Mouse (Mus musculus) heart, embryonic 14.5 days (tissue): ENCODE measurements at regions not wholly inside any gene's neighbourhood (a gene's known extent, or its start where the extent isn't known, plus 50 kb on each side); places are given as distances from the start of the nearest gene placed in this dataset.

ENCODE experiments used
- ATAC-seq: fragments of 200-750 bp; cut with Nextera tagmentation; 2 replicates; pipeline ENCODE4 v1.8.0; 2017; ENCODE audit warnings: low read depth, moderate TSS enrichment; ENCODE audit not compliant: insufficient number of reproducible peaks, insufficient read depth, low FRiP score
- H3K27ac ChIP-seq, 2 experiments: fragments of 200-500 bp in 1 of 2; fragments of 300-500 bp in 1 of 2; sonication (generic) in 1 of 2; replicated peaks in 1 of 2; 2 replicates each; pipeline ENCODE4 v1.5.1; 2012 to 2014; ENCODE audit warnings: low read depth in 2 of 2, low read length in 2 of 2, control low read depth in 1 of 2, mild to moderate bottlenecking in 1 of 2, mixed read lengths in 1 of 2; ENCODE audit not compliant: control insufficient read depth in 1 of 2, insufficient read depth in 1 of 2
- H3K27me3 ChIP-seq: fragments of 300-500 bp; sonication (generic); 2 replicates; pipeline ENCODE4 v1.6.1; 2014; ENCODE audit warnings: mild to moderate bottlenecking, low read length, control low read depth; ENCODE audit not compliant: control insufficient read depth, insufficient read depth
- H3K36me3 ChIP-seq: fragments of 300-500 bp; sonication (generic); 2 replicates; pipeline ENCODE4 v1.6.1; 2014; ENCODE audit warnings: mild to moderate bottlenecking, control low read depth, low read length, mixed read lengths; ENCODE audit not compliant: control insufficient read depth, insufficient read depth
- H3K4me1 ChIP-seq, 2 experiments: fragments of 200-500 bp in 1 of 2; fragments of 300-500 bp in 1 of 2; sonication (generic) in 1 of 2; 2 replicates each; pipeline ENCODE4 v1.6.1; 2012 to 2014; ENCODE audit warnings: low read length in 2 of 2, control low read depth in 1 of 2, mixed read lengths in 1 of 2; ENCODE audit not compliant: control insufficient read depth in 2 of 2, insufficient read depth in 2 of 2
- H3K4me2 ChIP-seq: fragments of 300-500 bp; sonication (generic); 2 replicates; pipeline ENCODE4 v1.6.1; 2014; ENCODE audit warnings: mild to moderate bottlenecking, low read length
- H3K4me3 ChIP-seq, 2 experiments: fragments of 200-500 bp in 1 of 2; fragments of 300-500 bp in 1 of 2; sonication (generic) in 1 of 2; 2 replicates each; pipeline ENCODE4 v1.5.1; 2012 to 2014; ENCODE audit warnings: low read length in 2 of 2, mild to moderate bottlenecking in 2 of 2, control low read depth in 1 of 2, low read depth in 1 of 2, moderate library complexity in 1 of 2; ENCODE audit not compliant: control insufficient read depth in 1 of 2, insufficient read depth in 1 of 2
- H3K9ac ChIP-seq: fragments of 300-500 bp; sonication (generic); 2 replicates; pipeline ENCODE4 v1.6.1; 2014; ENCODE audit warnings: mild to moderate bottlenecking, low read length
- H3K9me3 ChIP-seq: fragments of 300-500 bp; sonication (generic); 2 replicates; pipeline ENCODE4 v1.6.1; 2016; ENCODE audit warnings: low read length, control low read depth; ENCODE audit not compliant: control insufficient read depth
- WGBS: fragments of 180-500 bp; shearing (Covaris S2); extraction: QIAGEN DNeasy Blood & Tissue Kit; methylation state at CpG from one replicate; pipeline ENCODE4 v1.1.7; 2014; 5-methylcytosine and 5-hydroxymethylcytosine counted together

DNA sequence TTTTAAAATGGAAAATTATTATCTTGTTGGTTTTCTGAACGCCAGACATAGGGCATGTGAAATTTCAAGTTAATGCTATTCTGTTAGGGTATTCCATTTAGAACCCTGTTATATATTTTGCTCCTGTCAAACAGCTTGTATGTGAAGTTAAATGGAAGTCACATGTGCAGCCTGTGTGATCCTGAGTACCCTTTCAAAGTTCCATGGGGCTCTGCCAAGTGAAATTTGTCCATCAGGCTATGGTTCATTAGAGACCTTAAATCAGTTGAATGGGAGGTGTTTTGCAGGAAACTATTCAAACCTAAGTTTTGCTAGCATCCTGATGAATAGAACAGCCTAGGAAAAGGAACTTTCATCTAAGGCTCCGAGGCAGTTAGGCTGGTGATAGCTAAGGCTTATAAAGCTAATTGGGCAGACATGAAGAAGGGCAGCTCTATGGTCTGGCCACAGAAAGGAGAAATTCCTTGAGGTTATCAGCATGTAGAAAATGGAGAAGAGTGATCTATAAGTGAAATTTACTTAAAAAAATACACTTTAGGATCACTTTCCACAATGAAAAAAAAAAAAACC lies 1180.2 kb upstream of the Zeb2 start:
- H3K4me1 ChIP-seq: no peaks in the 10 kb centered on the region
- no peak for ATAC-seq
- no peaks in the 10 kb centered on the region for H3K36me3 ChIP-seq
- no peak overlapping the region for H3K4me2 ChIP-seq
- H3K27ac ChIP-seq: no peak overlapping the region
- WGBS: 66% methylated on average over 2 of the region's 2 CpGs
- no peaks in the 10 kb centered on the region for H3K27me3 ChIP-seq
- no peak overlapping the region for H3K4me3 ChIP-seq
- H3K9me3 ChIP-seq: no peaks in the 10 kb centered on the region
- no peak overlapping the region for H3K9ac ChIP-seq

DNA sequence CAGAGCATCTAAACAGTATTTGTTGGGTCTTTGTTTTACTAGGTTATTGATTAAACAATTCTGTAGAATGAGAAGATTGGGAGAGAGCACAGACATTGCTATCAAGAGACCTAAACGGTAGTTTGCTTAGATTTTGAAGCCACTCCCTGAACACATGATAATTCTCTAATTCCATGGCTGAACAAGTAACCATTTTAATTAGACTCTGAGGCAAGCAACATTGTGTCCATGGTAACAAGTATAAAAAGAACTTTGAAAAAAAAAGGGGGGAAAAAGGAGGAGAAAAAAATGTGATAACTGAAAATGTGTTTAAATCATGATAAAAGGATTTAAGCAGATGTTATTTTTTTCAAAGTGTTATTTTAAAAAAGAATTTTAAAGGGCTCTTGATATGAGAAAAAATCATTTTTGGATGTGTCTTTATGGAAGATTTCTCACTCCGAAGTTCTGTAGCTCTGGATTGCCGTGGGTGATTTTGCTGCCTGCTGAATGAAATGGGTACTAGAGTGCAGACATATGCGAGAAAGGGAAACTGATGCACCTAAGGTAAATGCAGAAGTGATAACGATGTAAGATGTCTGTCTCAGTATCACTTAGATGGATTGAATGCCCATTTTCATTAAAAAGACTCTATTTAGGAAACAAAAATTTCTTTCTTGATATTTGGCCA lies 1166.9 kb upstream of the Zeb2 start:
- Histone ChIP-seq H3K4me3 (no peak overlapping the region), H3K9me3 (no peaks in the 10 kb centered on the region), H3K27me3 (no peaks in the 10 kb centered on the region), H3K27ac (no peak overlapping the region), H3K4me2 (no peak overlapping the region), H3K36me3 (no peaks in the 10 kb centered on the region), H3K4me1 (no peaks in the 10 kb centered on the region), H3K9ac (no peak overlapping the region)
- ATAC-seq: no peak
- WGBS: 79% methylated on average over 5 of the region's 5 CpGs

DNA sequence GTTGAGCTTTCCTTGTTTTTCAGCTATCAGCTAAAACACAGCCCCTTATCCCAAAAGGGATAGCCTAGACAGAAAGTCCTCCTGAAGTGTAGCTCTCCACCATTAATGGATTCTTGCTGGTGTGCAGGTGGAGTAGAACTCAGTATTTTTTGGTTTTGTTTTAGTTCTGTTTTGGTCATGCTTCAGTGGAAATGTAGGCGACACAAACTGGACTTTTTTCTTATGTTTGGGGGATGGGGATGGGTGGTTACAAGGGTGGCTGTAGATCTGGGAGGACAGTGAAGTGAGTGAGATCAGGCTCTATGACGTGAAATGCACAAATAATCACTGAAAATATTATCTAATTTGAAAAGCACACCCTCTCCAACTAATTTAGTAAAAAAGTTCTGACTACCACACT lies 1163.6 kb upstream of the Zeb2 start:
- no peaks in the 10 kb centered on the region for H3K9me3 ChIP-seq
- no peak overlapping the region for H3K9ac ChIP-seq
- no peak overlapping the region for H3K4me2 ChIP-seq
- no peaks in the 10 kb centered on the region for H3K36me3 ChIP-seq
- no peaks in the 10 kb centered on the region for H3K4me1 ChIP-seq
- ATAC-seq: no peak
- H3K27ac ChIP-seq: no peak overlapping the region
- H3K27me3 ChIP-seq: no peaks in the 10 kb centered on the region
- no peak overlapping the region for H3K4me3 ChIP-seq
- WGBS: 84% methylated on average over 2 of the region's 2 CpGs

DNA sequence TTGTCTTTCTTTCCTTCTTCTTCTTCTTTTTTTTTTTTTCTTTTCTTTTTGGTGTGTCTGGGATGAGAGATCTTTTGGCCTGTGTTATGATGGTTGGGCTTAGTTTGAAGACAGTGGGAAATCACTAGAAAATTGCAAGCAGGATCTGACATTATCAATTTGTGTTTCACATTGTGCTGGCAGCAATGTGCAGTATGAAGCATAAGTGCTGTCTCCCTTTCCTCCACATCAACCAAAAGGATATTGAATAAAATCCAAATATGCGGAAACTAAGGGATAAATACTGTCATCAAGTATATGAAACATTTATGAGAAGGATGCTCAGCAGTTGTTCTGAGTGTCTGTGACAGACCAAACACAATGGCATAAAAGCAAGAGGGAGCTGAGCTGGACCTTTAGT lies 1144.4 kb upstream of the Zeb2 start:
- Histone ChIP-seq H3K4me3 (no peak overlapping the region), H3K4me1 (no peaks in the 10 kb centered on the region), H3K27me3 (no peaks in the 10 kb centered on the region), H3K9me3 (no peaks in the 10 kb centered on the region), H3K27ac (no peak overlapping the region), H3K36me3 (no peaks in the 10 kb centered on the region), H3K4me2 (no peak overlapping the region), H3K9ac (no peak overlapping the region)
- 82% methylated on average over 1 of the region's 1 CpGs for WGBS
- ATAC-seq: no peak

DNA sequence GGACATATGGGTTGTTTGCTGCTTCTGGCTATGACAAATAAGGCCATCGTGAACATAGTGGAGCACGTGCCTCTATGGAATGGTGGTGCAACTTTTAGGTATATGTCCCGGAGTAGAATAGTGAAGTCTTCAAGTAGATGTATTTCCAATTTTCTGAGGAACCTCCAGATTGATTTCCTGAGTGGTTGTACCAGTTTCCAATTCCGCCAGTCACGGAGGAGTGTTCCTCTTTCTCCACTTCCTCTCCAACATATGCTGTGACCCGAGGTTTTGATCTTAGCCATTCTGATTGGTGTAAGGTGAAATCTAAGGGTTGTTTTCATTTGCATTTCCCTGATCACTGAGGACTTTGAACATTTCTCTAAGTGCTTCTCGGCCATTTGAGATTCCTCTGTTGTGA lies 1134.4 kb upstream of the Zeb2 start:
- H3K27ac ChIP-seq: no peak overlapping the region
- no peak for ATAC-seq
- no peak overlapping the region for H3K4me2 ChIP-seq
- 79% methylated on average over 7 of the region's 7 CpGs for WGBS
- no peaks in the 10 kb centered on the region for H3K36me3 ChIP-seq
- no peak overlapping the region for H3K4me3 ChIP-seq
- H3K9ac ChIP-seq: no peak overlapping the region
- H3K4me1 ChIP-seq: no peaks in the 10 kb centered on the region
- no peaks in the 10 kb centered on the region for H3K27me3 ChIP-seq
- H3K9me3 ChIP-seq: no peaks in the 10 kb centered on the region

DNA sequence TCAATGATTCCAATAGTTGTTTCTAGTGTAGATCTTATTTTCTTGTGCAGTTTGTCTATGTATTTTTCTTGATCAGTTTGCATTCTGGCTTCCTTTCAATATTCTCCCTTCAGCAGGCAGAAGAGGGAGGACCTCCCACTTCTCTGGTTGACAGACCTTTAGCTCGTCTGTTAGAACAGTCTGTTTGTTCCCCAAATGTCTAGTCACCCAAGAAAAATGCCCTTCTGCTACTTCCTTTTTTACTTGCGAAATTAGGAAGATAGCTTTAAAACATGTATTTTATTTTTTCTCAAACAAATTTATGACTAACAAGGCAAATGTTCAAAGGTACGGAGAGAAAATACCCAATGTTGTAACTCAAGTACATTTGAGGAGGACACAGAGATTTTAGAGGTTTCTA lies 1128.5 kb upstream of the Zeb2 start:
- WGBS: 62% methylated on average over 3 of the region's 3 CpGs
- Histone ChIP-seq H3K9me3 (no peaks in the 10 kb centered on the region), H3K4me2 (no peak overlapping the region), H3K4me1 (no peaks in the 10 kb centered on the region), H3K27ac (no peak overlapping the region), H3K27me3 (no peaks in the 10 kb centered on the region), H3K36me3 (no peaks in the 10 kb centered on the region), H3K9ac (no peak overlapping the region), H3K4me3 (no peak overlapping the region)
- ATAC-seq: no peak

DNA sequence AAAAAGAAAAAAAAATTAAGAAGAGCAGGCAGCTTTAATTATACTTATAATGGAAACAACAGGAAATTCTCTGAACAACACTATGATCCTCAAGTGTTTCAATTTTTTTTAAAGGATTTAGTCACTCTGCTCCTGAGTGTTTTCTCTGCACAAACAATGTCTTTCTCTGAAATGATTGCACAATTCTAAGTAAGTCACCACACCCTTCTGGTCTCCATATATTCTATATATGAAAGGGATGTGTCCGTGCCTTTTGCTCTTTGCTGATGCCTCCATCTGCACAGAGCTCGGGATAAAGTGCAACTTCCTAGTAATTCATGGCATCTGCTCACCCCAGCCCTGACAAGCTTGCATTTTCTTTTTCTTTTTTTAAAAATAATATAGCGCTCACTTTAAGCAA lies 1127.5 kb upstream of the Zeb2 start:
- Histone ChIP-seq H3K27me3 (no peaks in the 10 kb centered on the region), H3K4me1 (no peaks in the 10 kb centered on the region), H3K9me3 (no peaks in the 10 kb centered on the region), H3K36me3 (no peaks in the 10 kb centered on the region), H3K9ac (no peak overlapping the region), H3K27ac (no peak overlapping the region), H3K4me3 (no peak overlapping the region), H3K4me2 (no peak overlapping the region)
- 75% methylated on average over 3 of the region's 3 CpGs for WGBS
- no peak for ATAC-seq

DNA sequence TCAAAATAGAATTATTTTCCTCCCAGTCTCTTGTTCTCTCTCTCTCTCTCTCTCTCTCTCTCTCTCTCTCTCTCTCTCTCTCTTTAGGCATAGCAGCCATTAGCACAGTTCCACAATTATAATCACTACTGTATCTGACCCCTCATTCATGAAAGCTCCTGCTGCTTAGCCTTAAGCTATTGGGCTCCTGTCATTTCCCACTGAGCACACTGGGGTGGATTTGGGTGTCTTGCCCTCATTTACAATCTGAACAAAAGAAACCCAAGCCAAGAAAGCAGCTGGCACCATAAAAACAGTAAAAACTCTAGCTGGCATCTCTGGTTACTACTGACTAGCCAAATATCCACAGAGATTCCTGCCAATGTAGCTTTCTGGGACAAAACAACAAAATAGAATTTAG lies 1125.6 kb upstream of the Zeb2 start:
- Histone ChIP-seq H3K9me3 (no peaks in the 10 kb centered on the region), H3K27me3 (no peaks in the 10 kb centered on the region), H3K27ac (no peak overlapping the region), H3K4me1 (no peaks in the 10 kb centered on the region), H3K9ac (no peak overlapping the region), H3K4me2 (no peak overlapping the region), H3K4me3 (no peak overlapping the region), H3K36me3 (no peaks in the 10 kb centered on the region)
- no peak for ATAC-seq
